Mouse (Mus musculus): Measurements from ENCODE around the gene Anapc4. TPM values are rescaled to one million over a fixed set of nuclear protein-coding genes. Genes with fewer than 3 reads are reported as not detected.

Gene Anapc4
- 129 and 142 TPM in 2 replicates for polyA plus RNA-seq (2014; fragmentation: Nextera tagmentation; extraction: Ambion mirVana)

DNA sequence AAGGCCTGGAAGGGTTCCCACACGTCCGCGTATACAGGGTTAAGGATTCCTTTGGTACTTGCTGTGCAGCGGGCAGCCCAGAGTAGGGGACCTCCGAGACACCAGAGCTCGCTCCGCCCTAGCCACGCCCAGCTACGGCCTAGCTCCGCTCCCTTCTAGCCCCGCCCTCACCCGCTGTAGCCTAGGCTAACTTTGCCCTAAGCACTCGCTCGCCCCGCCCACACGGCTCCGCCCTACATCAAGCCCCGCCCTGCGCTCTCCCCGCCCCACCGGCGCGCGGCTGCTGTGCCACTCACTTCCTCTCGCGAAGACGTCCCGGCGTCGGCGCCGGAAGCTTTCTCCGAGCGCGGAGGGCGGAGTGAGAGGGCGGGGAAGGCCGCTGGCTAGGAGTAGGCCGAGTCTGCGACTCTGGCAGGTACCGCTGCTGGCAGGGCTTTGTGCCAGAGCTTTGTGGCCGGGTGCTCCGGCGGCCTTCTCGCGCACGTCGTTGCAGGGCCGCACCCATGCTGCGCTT lies at the start of gene Anapc4:
Gene Anapc4 (plus strand): TSS at position 252 of the 514 bp plus-strand sequence.
- peak; percentile 100 for ATAC-seq (ENCODE audit: low FRiP score)
- H3K4me2 ChIP-seq (replicated peaks; ENCODE audit: low read depth, low read length) = peak within 1 kb of the TSS; percentile 57
- H3K4me1 ChIP-seq (replicated peaks; ENCODE audit: control insufficient read depth, insufficient read depth, low read length) = no peaks in the 10 kb centered on the region
- H3K4me3 ChIP-seq (ENCODE audit: low read depth, low read length) = peak within 1 kb of the TSS; percentile 54
- peak within 1 kb of the TSS; percentile 64 for H3K27ac ChIP-seq (ENCODE audit: low read depth, low read length)
- peak; percentile 100 for DNase-seq (ENCODE audit: low spot score)
- under 1% methylated on average over 44 of the region's 50 CpGs for WGBS
- no peaks in the 10 kb centered on the region for H3K9me3 ChIP-seq (ENCODE audit: control insufficient read depth, low read length)
- H3K27me3 ChIP-seq (ENCODE audit: control insufficient read depth, insufficient read depth, low read length) = no peaks in the 10 kb centered on the region
- peak within 1 kb of the TSS; percentile 75 for H3K9ac ChIP-seq (ENCODE audit: low read depth, low read length)
- H3K36me3 ChIP-seq (ENCODE audit: control insufficient read depth, insufficient read depth, low read length) = peaks cover 6% of the 10 kb centered on the region; the same call in 1 of the 2 replicates

DNA sequence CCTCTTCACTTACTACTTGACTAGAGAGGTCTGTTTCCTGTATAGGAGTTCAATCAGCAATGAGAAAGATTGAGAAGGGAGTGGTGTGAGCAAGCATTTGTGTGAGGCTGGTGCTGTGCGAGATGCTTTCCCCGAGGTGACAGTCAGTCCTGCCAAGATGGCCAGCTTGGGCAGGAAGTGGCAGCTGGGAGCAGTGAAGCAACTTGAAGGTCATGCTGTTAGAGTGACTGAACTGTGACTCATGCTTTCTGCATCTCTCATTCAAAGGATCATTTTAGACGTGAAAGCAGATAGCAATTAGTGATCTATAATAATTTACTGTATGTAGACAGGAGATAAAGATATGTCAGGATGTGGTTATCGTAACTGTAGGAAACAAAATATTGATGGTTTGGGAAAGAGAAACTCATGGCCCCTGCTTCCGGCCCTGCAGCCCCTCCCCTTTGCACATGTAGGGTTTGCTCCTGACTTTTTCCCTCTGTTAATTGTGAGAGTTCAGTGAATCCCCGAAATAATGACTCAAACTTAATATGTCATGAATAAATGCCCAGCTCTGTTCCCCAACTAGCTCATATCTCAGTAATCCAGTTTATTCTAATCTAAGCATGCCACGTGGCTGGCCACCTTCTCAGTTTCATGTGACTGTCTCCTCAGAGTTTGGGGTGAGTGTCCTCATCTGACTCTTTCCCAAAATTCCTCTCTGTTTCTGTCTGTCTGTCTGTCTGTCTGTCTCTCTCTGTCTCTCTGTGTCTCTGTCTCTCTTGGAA lies 47.1 kb upstream of the Anapc4 start:
- no peak overlapping the region for H3K9ac ChIP-seq (ENCODE audit: low read depth, low read length)
- 93% methylated on average over 7 of the region's 7 CpGs for WGBS
- no peak overlapping the region for H3K4me2 ChIP-seq (replicated peaks; ENCODE audit: low read depth, low read length)
- no peaks in the 10 kb centered on the region for H3K4me1 ChIP-seq (replicated peaks; ENCODE audit: control insufficient read depth, insufficient read depth, low read length)
- ATAC-seq (ENCODE audit: low FRiP score) (no peak), DNase-seq (ENCODE audit: low spot score) (no peak)
- no peaks in the 10 kb centered on the region for H3K9me3 ChIP-seq (ENCODE audit: control insufficient read depth, low read length)
- H3K27ac ChIP-seq (ENCODE audit: low read depth, low read length) = no peak overlapping the region
- H3K36me3 ChIP-seq (ENCODE audit: control insufficient read depth, insufficient read depth, low read length) = no peaks in the 10 kb centered on the region
- H3K27me3 ChIP-seq (ENCODE audit: control insufficient read depth, insufficient read depth, low read length) = no peaks in the 10 kb centered on the region
- H3K4me3 ChIP-seq (ENCODE audit: low read depth, low read length) = no peak overlapping the region

DNA sequence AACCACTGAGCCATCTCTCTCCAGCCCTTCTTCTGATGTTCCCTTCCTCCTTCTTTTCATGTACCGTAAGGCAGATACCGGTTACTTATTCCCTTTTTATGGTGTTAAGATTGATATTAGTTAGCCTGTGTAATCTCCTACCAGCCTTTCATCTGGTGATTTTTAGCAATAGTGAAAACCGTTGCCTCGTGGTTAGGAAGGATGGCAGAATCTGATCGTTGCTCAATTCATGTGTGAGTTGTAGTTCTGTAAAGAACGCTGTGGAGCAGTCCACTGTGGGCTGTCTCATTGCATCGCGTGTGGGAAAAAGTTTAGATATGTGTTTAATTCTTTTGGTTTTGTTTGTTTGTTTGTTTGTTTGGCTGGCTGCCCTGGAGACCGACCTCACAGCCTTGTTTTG lies 40.6 kb upstream of the Anapc4 start:
- Histone ChIP-seq H3K4me2 (replicated peaks; ENCODE audit: low read depth, low read length) (no peak overlapping the region), H3K9ac (ENCODE audit: low read depth, low read length) (no peak overlapping the region), H3K4me3 (ENCODE audit: low read depth, low read length) (no peak overlapping the region), H3K36me3 (ENCODE audit: control insufficient read depth, insufficient read depth, low read length) (no peaks in the 10 kb centered on the region), H3K4me1 (replicated peaks; ENCODE audit: control insufficient read depth, insufficient read depth, low read length) (no peaks in the 10 kb centered on the region), H3K9me3 (ENCODE audit: control insufficient read depth, low read length) (no peaks in the 10 kb centered on the region), H3K27ac (ENCODE audit: low read depth, low read length) (no peak overlapping the region), H3K27me3 (ENCODE audit: control insufficient read depth, insufficient read depth, low read length) (no peaks in the 10 kb centered on the region)
- no peak for ATAC-seq (ENCODE audit: low FRiP score)
- 94% methylated on average over 9 of the region's 9 CpGs for WGBS
- DNase-seq (ENCODE audit: low spot score) = no peak

DNA sequence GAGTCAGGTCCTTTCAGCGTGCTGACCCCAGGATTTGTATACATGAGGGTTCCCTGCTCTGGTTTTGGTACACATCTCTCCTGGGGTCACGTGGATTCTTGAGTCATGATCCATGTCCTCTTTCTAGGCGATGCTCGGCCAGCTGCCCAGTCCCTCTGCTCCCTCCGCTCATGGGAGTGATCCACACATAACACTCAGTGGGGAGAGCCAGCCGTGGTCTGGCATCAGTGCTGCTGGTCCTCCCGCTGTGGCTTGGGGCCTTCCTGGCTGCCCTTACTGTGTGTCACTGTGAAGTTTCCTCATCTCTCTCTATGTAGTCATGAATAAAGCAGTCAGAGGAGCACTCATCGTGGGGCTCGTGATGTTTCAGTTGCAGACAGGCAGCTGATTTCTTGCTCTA lies 39.7 kb upstream of the Anapc4 start:
- Histone ChIP-seq H3K27ac (ENCODE audit: low read depth, low read length) (no peak overlapping the region), H3K4me1 (replicated peaks; ENCODE audit: control insufficient read depth, insufficient read depth, low read length) (no peaks in the 10 kb centered on the region), H3K27me3 (ENCODE audit: control insufficient read depth, insufficient read depth, low read length) (no peaks in the 10 kb centered on the region), H3K4me3 (ENCODE audit: low read depth, low read length) (no peak overlapping the region), H3K4me2 (replicated peaks; ENCODE audit: low read depth, low read length) (no peak overlapping the region), H3K9me3 (ENCODE audit: control insufficient read depth, low read length) (no peaks in the 10 kb centered on the region), H3K36me3 (ENCODE audit: control insufficient read depth, insufficient read depth, low read length) (no peaks in the 10 kb centered on the region), H3K9ac (ENCODE audit: low read depth, low read length) (no peak overlapping the region)
- DNase-seq (ENCODE audit: low spot score) (no peak), ATAC-seq (ENCODE audit: low FRiP score) (no peak)
- 93% methylated on average over 9 of the region's 9 CpGs for WGBS

- Histone ChIP-seq H3K27me3 (ENCODE audit: control insufficient read depth, insufficient read depth, low read length) (no peaks in the 10 kb centered on the region), H3K4me1 (replicated peaks; ENCODE audit: control insufficient read depth, insufficient read depth, low read length) (no peaks in the 10 kb centered on the region), H3K27ac (ENCODE audit: low read depth, low read length) (no peak overlapping the region), H3K36me3 (ENCODE audit: control insufficient read depth, insufficient read depth, low read length) (no peaks in the 10 kb centered on the region), H3K9ac (ENCODE audit: low read depth, low read length) (no peak overlapping the region), H3K9me3 (ENCODE audit: control insufficient read depth, low read length) (no peaks in the 10 kb centered on the region), H3K4me2 (replicated peaks; ENCODE audit: low read depth, low read length) (no peak overlapping the region), H3K4me3 (ENCODE audit: low read depth, low read length) (no peak overlapping the region)
- 94% methylated on average over 12 of the region's 12 CpGs for WGBS
- DNase-seq (ENCODE audit: low spot score) (no peak), ATAC-seq (ENCODE audit: low FRiP score) (no peak)
These were observed 34.4 kb upstream of the Anapc4 start for GRCm38 (mm10) chr5:52799274-52799985.

DNA sequence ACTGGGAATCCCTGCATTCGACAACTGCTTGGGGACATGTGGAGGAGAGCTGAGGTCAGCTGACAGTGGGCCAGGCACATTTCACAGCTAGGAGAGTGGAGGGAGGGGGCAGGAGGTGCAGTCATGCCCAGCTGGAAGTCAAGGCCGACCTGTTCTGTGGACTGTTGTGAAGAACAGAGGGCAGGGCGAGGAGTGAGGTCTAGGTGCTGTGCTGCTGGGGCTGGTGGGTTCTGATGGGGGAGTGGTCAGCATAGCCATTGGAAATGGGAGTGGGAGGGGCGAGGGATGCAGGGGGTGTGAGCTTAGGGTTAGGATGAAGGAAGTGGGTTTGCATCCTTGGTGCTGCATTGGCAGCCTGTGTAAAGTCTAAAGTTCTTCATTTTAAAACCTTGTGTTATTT lies 28.0 kb upstream of the Anapc4 start:
- no peak for ATAC-seq (ENCODE audit: low FRiP score)
- H3K9me3 ChIP-seq (ENCODE audit: control insufficient read depth, low read length) = no peaks in the 10 kb centered on the region
- H3K4me3 ChIP-seq (ENCODE audit: low read depth, low read length) = no peak overlapping the region
- peaks cover 4% of the 10 kb centered on the region; the same call in 1 of the 2 replicates for H3K36me3 ChIP-seq (ENCODE audit: control insufficient read depth, insufficient read depth, low read length)
- 81% methylated on average over 3 of the region's 4 CpGs for WGBS
- no peaks in the 10 kb centered on the region for H3K4me1 ChIP-seq (replicated peaks; ENCODE audit: control insufficient read depth, insufficient read depth, low read length)
- no peaks in the 10 kb centered on the region for H3K27me3 ChIP-seq (ENCODE audit: control insufficient read depth, insufficient read depth, low read length)
- DNase-seq (ENCODE audit: low spot score) = no peak
- H3K27ac ChIP-seq (ENCODE audit: low read depth, low read length) = no peak overlapping the region
- H3K9ac ChIP-seq (ENCODE audit: low read depth, low read length) = no peak overlapping the region
- no peak overlapping the region for H3K4me2 ChIP-seq (replicated peaks; ENCODE audit: low read depth, low read length)

GRCm38 (mm10) chr5:52806349-52806748 lies 27.5 kb upstream of the Anapc4 start:
- Histone ChIP-seq H3K27me3 (ENCODE audit: control insufficient read depth, insufficient read depth, low read length) (no peaks in the 10 kb centered on the region), H3K4me1 (replicated peaks; ENCODE audit: control insufficient read depth, insufficient read depth, low read length) (no peaks in the 10 kb centered on the region), H3K36me3 (ENCODE audit: control insufficient read depth, insufficient read depth, low read length) (peaks cover 4% of the 10 kb centered on the region; the same call in 1 of the 2 replicates), H3K9me3 (ENCODE audit: control insufficient read depth, low read length) (no peaks in the 10 kb centered on the region), H3K27ac (ENCODE audit: low read depth, low read length) (no peak overlapping the region), H3K9ac (ENCODE audit: low read depth, low read length) (no peak overlapping the region), H3K4me2 (replicated peaks; ENCODE audit: low read depth, low read length) (no peak overlapping the region), H3K4me3 (ENCODE audit: low read depth, low read length) (no peak overlapping the region)
- DNase-seq (ENCODE audit: low spot score) (no peak), ATAC-seq (ENCODE audit: low FRiP score) (no peak)
- 90% methylated on average over 8 of the region's 8 CpGs for WGBS

GRCm38 (mm10) chr5:52807030-52807429 lies 26.8 kb upstream of the Anapc4 start:
- peaks cover 4% of the 10 kb centered on the region; the same call in 1 of the 2 replicates for H3K36me3 ChIP-seq (ENCODE audit: control insufficient read depth, insufficient read depth, low read length)

More at GRCm38 (mm10) chr5:52807030-52807429, 26.8 kb upstream of the Anapc4 start:
- Histone ChIP-seq H3K27me3 (ENCODE audit: control insufficient read depth, insufficient read depth, low read length) (no peaks in the 10 kb centered on the region), H3K9me3 (ENCODE audit: control insufficient read depth, low read length) (no peaks in the 10 kb centered on the region), H3K4me1 (replicated peaks; ENCODE audit: control insufficient read depth, insufficient read depth, low read length) (no peaks in the 10 kb centered on the region), H3K4me2 (replicated peaks; ENCODE audit: low read depth, low read length) (no peak overlapping the region), H3K4me3 (ENCODE audit: low read depth, low read length) (no peak overlapping the region), H3K27ac (ENCODE audit: low read depth, low read length) (no peak overlapping the region), H3K9ac (ENCODE audit: low read depth, low read length) (no peak overlapping the region)
- ATAC-seq (ENCODE audit: low FRiP score) (no peak), DNase-seq (ENCODE audit: low spot score) (no peak)
- WGBS = 93% methylated on average over 7 of the region's 7 CpGs
